Mouse (Mus musculus): Measurements from ENCODE around the gene Taf1b. TPM values are rescaled to one million over a fixed set of nuclear protein-coding genes. Genes with fewer than 3 reads are reported as not detected.

Gene Taf1b
- polyA plus RNA-seq, 2 experiments: 4.7 to 9.3 TPM

DNA sequence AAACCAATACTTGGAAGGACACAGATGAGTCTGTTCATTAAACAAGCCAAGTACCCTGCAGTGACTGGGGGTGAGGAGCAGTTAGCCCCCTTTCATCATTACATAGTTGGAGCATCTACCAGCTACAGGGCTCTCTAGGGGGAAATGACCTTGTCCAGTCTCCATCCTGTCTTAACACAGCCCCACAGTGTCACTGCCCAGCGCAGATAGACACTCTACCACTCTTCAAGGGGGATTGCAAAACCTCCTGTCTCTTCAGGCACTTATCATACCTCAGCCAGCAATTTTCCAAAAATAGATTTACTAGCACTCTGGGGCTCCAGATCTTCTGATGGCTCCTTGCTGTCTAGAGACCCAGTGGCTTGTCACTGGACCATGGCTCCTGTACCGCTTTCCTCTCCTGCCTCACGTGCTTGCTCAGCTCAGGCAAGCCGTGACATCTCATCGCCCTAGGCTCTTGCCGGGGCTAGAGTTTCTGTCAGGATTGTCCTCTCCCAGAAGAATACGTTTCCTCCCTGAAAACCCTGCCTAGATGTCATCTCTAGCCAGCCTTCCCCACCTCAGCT lies 65.3 kb downstream of the Taf1b start:
- Histone ChIP-seq H3K4me1 (replicated peaks; ENCODE audit: control insufficient read depth in 2 of 2, insufficient read depth in 2 of 2, low read length in 1 of 2) (peaks cover 0 to 2% of the 10 kb centered on the region in 2 experiments; a peak in 1 of 4 replicates), H3K36me3 (replicated peaks; ENCODE audit: control insufficient read depth, insufficient read depth, low read depth) (no peaks in the 10 kb centered on the region), H3K9me3 (ENCODE audit: control insufficient read depth, low read length) (no peaks in the 10 kb centered on the region), H3K9ac (replicated peaks) (no peak overlapping the region), H3K27ac (no peak overlapping the region), H3K4me2 (ENCODE audit: low read depth) (no peak overlapping the region), H3K4me3 (ENCODE audit: insufficient read depth in 1 of 2, low read depth in 2 of 2, low read length in 2 of 2) (no peak overlapping the region), H3K27me3 (ENCODE audit: control insufficient read depth, insufficient read depth, low read length) (no peaks in the 10 kb centered on the region)
- ATAC-seq (ENCODE audit: insufficient read depth) (no peak), DNase-seq (ENCODE audit: low read depth in 3 of 3, low spot score in 3 of 3) (no peak)
- TF ChIP-seq CTCF (IDR thresholded peaks at IDR 0.05; ENCODE audit: low read depth) (no peak), EP300 (IDR thresholded peaks at IDR 0.05; ENCODE audit: low read depth) (no peak)
- 49% methylated on average over 7 of the region's 7 CpGs for WGBS (ENCODE audit: insufficient replicate concordance)

DNA sequence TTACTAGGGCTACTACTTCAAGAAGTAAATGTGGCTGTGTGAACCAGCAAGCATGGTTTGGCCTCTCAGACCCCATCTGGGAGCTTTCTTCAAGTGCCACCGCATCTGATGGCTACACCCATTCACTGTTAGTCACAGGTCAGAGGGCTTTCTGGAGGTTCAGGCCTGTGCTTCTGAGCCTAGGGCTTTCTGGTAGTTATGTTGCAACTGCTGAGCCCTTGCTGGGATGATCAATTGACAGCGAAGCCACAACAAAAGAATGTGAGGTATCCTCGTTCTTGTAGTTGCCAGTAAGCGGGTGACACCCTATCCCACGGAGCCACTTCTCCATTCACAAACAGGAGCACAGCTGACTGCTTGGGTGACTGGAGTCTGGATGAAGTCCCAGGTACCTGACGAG lies 67.2 kb downstream of the Taf1b start:
- WGBS (ENCODE audit: insufficient replicate concordance): 70% methylated on average over 6 of the region's 6 CpGs
- Histone ChIP-seq H3K4me2 (ENCODE audit: low read depth) (no peak overlapping the region), H3K4me3 (ENCODE audit: insufficient read depth in 1 of 2, low read depth in 2 of 2, low read length in 2 of 2) (no peak overlapping the region), H3K27me3 (ENCODE audit: control insufficient read depth, insufficient read depth, low read length) (no peaks in the 10 kb centered on the region; the same call in 1 of the 2 replicates), H3K36me3 (replicated peaks; ENCODE audit: control insufficient read depth, insufficient read depth, low read depth) (no peaks in the 10 kb centered on the region), H3K27ac (no peak overlapping the region), H3K9ac (replicated peaks) (no peak overlapping the region), H3K9me3 (ENCODE audit: control insufficient read depth, low read length) (no peaks in the 10 kb centered on the region), H3K4me1 (replicated peaks; ENCODE audit: control insufficient read depth in 2 of 2, insufficient read depth in 2 of 2, low read length in 1 of 2) (peaks cover 0 to 2% of the 10 kb centered on the region in 2 experiments; a peak in 1 of 4 replicates)
- DNase-seq (ENCODE audit: low read depth in 3 of 3, low spot score in 3 of 3) (no peak), ATAC-seq (ENCODE audit: insufficient read depth) (no peak)
- TF ChIP-seq EP300 (IDR thresholded peaks at IDR 0.05; ENCODE audit: low read depth) (no peak), CTCF (IDR thresholded peaks at IDR 0.05; ENCODE audit: low read depth) (no peak)

DNA sequence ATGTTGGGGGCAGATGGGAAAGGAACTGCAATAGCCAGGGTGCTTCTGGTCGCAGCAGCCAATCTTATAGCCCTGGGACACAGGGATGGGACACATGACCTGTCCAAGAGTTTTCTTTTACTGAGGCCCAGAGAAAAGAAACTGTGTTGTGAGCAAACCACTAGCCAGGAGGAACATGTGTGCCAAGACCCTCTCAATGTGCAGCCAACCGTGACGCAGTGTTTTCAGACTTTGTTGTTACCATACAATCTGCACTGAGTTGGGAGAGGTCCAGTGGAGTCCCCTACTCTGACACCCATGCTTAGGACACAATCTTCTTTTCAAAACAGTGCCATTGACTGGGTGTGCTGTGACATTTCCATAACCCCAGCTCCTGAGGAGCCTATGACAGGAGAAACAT lies 69.4 kb downstream of the Taf1b start:
- Histone ChIP-seq H3K9me3 (ENCODE audit: control insufficient read depth, low read length) (no peaks in the 10 kb centered on the region), H3K4me3 (ENCODE audit: insufficient read depth in 1 of 2, low read depth in 2 of 2, low read length in 2 of 2) (no peak overlapping the region), H3K4me2 (ENCODE audit: low read depth) (no peak overlapping the region), H3K27me3 (ENCODE audit: control insufficient read depth, insufficient read depth, low read length) (peaks cover 9% of the 10 kb centered on the region), H3K27ac (no peak overlapping the region), H3K36me3 (replicated peaks; ENCODE audit: control insufficient read depth, insufficient read depth, low read depth) (no peaks in the 10 kb centered on the region), H3K9ac (replicated peaks) (no peak overlapping the region), H3K4me1 (replicated peaks; ENCODE audit: control insufficient read depth in 2 of 2, insufficient read depth in 2 of 2, low read length in 1 of 2) (peaks cover 0 to 6% of the 10 kb centered on the region in 2 experiments; a peak in 2 of 4 replicates)
- WGBS (ENCODE audit: insufficient replicate concordance): 62% methylated on average over 3 of the region's 3 CpGs
- no peak for ATAC-seq (ENCODE audit: insufficient read depth)
- TF ChIP-seq EP300 (IDR thresholded peaks at IDR 0.05; ENCODE audit: low read depth): no peak
- TF ChIP-seq CTCF (IDR thresholded peaks at IDR 0.05; ENCODE audit: low read depth): no peak
- DNase-seq (ENCODE audit: low read depth in 3 of 3, low spot score in 3 of 3): no peak

GRCm38 (mm10) chr12:24571523-24572392 lies 73.6 kb downstream of the Taf1b start, which contains the start of gene Grhl1:
TSS of gene Grhl1 (plus strand) at chr12:24572283.
- WGBS (ENCODE audit: insufficient replicate concordance): 3% methylated on average over 58 of the region's 64 CpGs
- TF ChIP-seq CTCF (IDR thresholded peaks at IDR 0.05; ENCODE audit: low read depth): peak; percentile 5; the same call in 1 of the 2 replicates
- TF ChIP-seq EP300 (IDR thresholded peaks at IDR 0.05; ENCODE audit: low read depth): no peak
- peaks cover 21% of the 10 kb centered on the region for H3K27me3 ChIP-seq (ENCODE audit: control insufficient read depth, insufficient read depth, low read length)
- no peaks in the 10 kb centered on the region for H3K36me3 ChIP-seq (replicated peaks; ENCODE audit: control insufficient read depth, insufficient read depth, low read depth)
- no peak within 1 kb of the TSS for H3K27ac ChIP-seq
- peak within 1 kb of the TSS; percentile 63 for H3K9ac ChIP-seq (replicated peaks)
- peak; percentile 100 for ATAC-seq (ENCODE audit: insufficient read depth)
- no peaks in the 10 kb centered on the region for H3K9me3 ChIP-seq (ENCODE audit: control insufficient read depth, low read length)
- H3K4me2 ChIP-seq (ENCODE audit: low read depth): peak within 1 kb of the TSS; percentile 93
- peak within 1 kb of the TSS; percentile 57 to 71 for H3K4me3 ChIP-seq (ENCODE audit: insufficient read depth in 1 of 2, low read depth in 2 of 2, low read length in 2 of 2)
- DNase-seq (ENCODE audit: low read depth in 3 of 3, low spot score in 3 of 3): peak; percentile 84 to 87 (median 86)
- peaks cover 2 to 9% of the 10 kb centered on the region in 2 experiments; a peak in 3 of 4 replicates for H3K4me1 ChIP-seq (replicated peaks; ENCODE audit: control insufficient read depth in 2 of 2, insufficient read depth in 2 of 2, low read length in 1 of 2)

Data from liver, embryonic 14.5 days (tissue).